16 mouse cellular contexts compared by ENCODE assay signal in the genomic region with DNA sequence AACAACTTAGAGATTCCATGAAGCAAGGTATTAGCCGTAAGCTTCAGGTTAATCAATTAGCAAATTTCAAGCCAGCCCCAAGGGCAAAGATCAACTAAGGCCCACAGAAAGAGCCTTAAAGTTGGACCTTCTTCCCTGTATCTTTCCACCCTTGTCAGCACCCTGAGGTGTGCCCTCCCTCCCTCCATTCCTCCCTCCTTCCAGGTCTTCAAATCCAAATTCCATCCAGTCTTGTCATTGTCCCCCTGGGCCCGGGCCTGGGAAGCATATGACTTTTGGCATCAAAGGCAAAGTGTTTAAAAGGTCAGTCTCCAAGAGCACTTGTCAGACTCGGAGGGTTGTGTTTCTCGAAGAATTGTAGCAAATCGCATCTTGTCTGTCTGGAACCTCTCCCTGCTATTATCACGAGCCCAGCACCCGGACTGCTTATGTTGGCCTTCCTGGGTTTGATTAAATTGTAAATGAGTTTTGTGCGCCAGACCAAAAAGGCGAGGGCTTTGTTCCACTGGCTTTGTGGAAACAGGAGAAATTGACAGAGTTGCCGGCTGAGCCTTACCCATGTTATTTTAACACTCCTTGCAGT. TPM values are rescaled to one million over a fixed set of nuclear protein-coding genes. Genes with fewer than 3 reads are reported as not detected.
DNase-seq lines count a peak whose midpoint lies in the region; ATAC-seq lines count a peak whose summit lies in the region.
"Had no signal": no experiment of that assay in that cellular context is flagged by ENCODE, and none has a peak within 500 bp of the region (broad histone marks: within the 10 kb centered on the region; RNA-seq: fewer than 3 reads in every experiment).

No protein-coding gene starts in this region.

- intact Hi-C loops in heart, postnatal 10 days (cut with DNase I) = no loop called here

- ATAC-seq in hindbrain, embryonic 12.5 days (ENCODE audit: low FRiP score) = no peak
- ATAC-seq in hindbrain, embryonic 11.5 days (ENCODE audit: low FRiP score) = no peak
- no peak for ATAC-seq in midbrain, embryonic 12.5 days (ENCODE audit: low FRiP score, low read depth)
- ATAC-seq in midbrain, embryonic 13.5 days = no peak
- no peak for ATAC-seq in forebrain, embryonic 16.5 days
- ATAC-seq: forebrain, embryonic 13.5 days had no signal

- H3K27ac ChIP-seq in hindbrain, embryonic 12.5 days = 0 out of 2 replicates have a peak overlapping the region, but pooled peaks have one; percentile 9
- H3K27ac ChIP-seq in hindbrain, embryonic 11.5 days (ENCODE audit: low read depth, low read length) = no peak overlapping the region
- H3K27ac ChIP-seq in midbrain, embryonic 12.5 days (replicated peaks) = peak overlapping the region; percentile 40
- H3K27ac ChIP-seq in midbrain, embryonic 13.5 days = no peak overlapping the region
- no peak overlapping the region for H3K27ac ChIP-seq in forebrain, embryonic 16.5 days (ENCODE audit: low read length)
- H3K27ac ChIP-seq: forebrain, embryonic 13.5 days; hindbrain, embryonic 14.5 days; limb, embryonic 15.5 days; lung, embryonic 15.5 days had no signal

- H3K4me3 ChIP-seq in hindbrain, embryonic 12.5 days = no peak overlapping the region
- no peak overlapping the region for H3K4me3 ChIP-seq in hindbrain, embryonic 11.5 days (ENCODE audit: low read depth, low read length)
- H3K4me3 ChIP-seq in midbrain, embryonic 12.5 days = no peak overlapping the region
- H3K4me3 ChIP-seq in midbrain, embryonic 13.5 days (replicated peaks) = no peak overlapping the region
- no peak overlapping the region for H3K4me3 ChIP-seq in forebrain, embryonic 16.5 days (replicated peaks; ENCODE audit: low read length)
- H3K4me3 ChIP-seq: forebrain, embryonic 13.5 days; limb, embryonic 15.5 days; lung, embryonic 15.5 days; megakaryocyte, embryonic 14.5 days had no signal

- H3K36me3 ChIP-seq in hindbrain, embryonic 12.5 days = peaks cover 26% of the 10 kb centered on the region
- H3K36me3 ChIP-seq in hindbrain, embryonic 11.5 days (ENCODE audit: control insufficient read depth, insufficient read depth, low read length) = peaks cover 4% of the 10 kb centered on the region
- peaks cover 30% of the 10 kb centered on the region for H3K36me3 ChIP-seq in midbrain, embryonic 12.5 days
- H3K36me3 ChIP-seq in midbrain, embryonic 13.5 days = peaks cover 36% of the 10 kb centered on the region
- H3K36me3 ChIP-seq in forebrain, embryonic 16.5 days (ENCODE audit: control insufficient read depth, insufficient read depth) = peaks cover 7% of the 10 kb centered on the region; the same call in 1 of the 2 replicates

- DNase-seq in hindbrain, embryonic 11.5 days (ENCODE audit: low spot score) = no peak
- peak; percentile 68 to 69 for DNase-seq in heart, postnatal 10 days
- peak; percentile 70 for DNase-seq in yolk sac, embryonic 10.5 days (ENCODE audit: low spot score)
- DNase-seq in adrenal gland, postnatal 10 days = no peak
- DNase-seq: cerebellum, adult 18-20 months; thymus, adult 2 months had no signal

- 37% methylated on average over 10 of the region's 10 CpGs for WGBS in hindbrain, embryonic 12.5 days
- 42% methylated on average over 10 of the region's 10 CpGs for WGBS in hindbrain, embryonic 11.5 days
- 30% methylated on average over 10 of the region's 10 CpGs for WGBS in midbrain, embryonic 12.5 days
- WGBS in midbrain, embryonic 13.5 days = 21% methylated on average over 10 of the region's 10 CpGs
- 35% methylated on average over 10 of the region's 10 CpGs for WGBS in forebrain, embryonic 16.5 days

- H3K9me3 ChIP-seq in hindbrain, embryonic 12.5 days (replicated peaks) = no peaks in the 10 kb centered on the region
- no peaks in the 10 kb centered on the region for H3K9me3 ChIP-seq in hindbrain, embryonic 11.5 days (ENCODE audit: control insufficient read depth, low read length)
- 0 out of 2 replicates have a peak, but pooled peaks cover 5% of the 10 kb centered on the region for H3K9me3 ChIP-seq in midbrain, embryonic 12.5 days
- 0 out of 2 replicates have a peak, but pooled peaks cover 3% of the 10 kb centered on the region for H3K9me3 ChIP-seq in midbrain, embryonic 13.5 days
- H3K9me3 ChIP-seq in forebrain, embryonic 16.5 days (ENCODE audit: control insufficient read depth, low read length) = no peaks in the 10 kb centered on the region
- H3K9me3 ChIP-seq: forebrain, embryonic 13.5 days; limb, embryonic 15.5 days; lung, embryonic 15.5 days had no signal

- H3K27me3 ChIP-seq in hindbrain, embryonic 12.5 days = no peaks in the 10 kb centered on the region
- H3K27me3 ChIP-seq in hindbrain, embryonic 11.5 days (ENCODE audit: control insufficient read depth, insufficient read depth, low read length) = no peaks in the 10 kb centered on the region
- no peaks in the 10 kb centered on the region; the same call in 1 of the 2 replicates for H3K27me3 ChIP-seq in midbrain, embryonic 12.5 days
- H3K27me3 ChIP-seq in midbrain, embryonic 13.5 days = no peaks in the 10 kb centered on the region
- H3K27me3 ChIP-seq in forebrain, embryonic 16.5 days (replicated peaks; ENCODE audit: control insufficient read depth, insufficient read depth, low read length) = no peaks in the 10 kb centered on the region
- H3K27me3 ChIP-seq: forebrain, embryonic 13.5 days; limb, embryonic 15.5 days; lung, embryonic 15.5 days; megakaryocyte, embryonic 14.5 days had no signal

- H3K9ac ChIP-seq in hindbrain, embryonic 12.5 days = no peak overlapping the region
- no peak overlapping the region for H3K9ac ChIP-seq in hindbrain, embryonic 11.5 days (ENCODE audit: low read depth, low read length)
- H3K9ac ChIP-seq in midbrain, embryonic 12.5 days (replicated peaks) = no peak overlapping the region
- no peak overlapping the region for H3K9ac ChIP-seq in midbrain, embryonic 13.5 days (replicated peaks)
- H3K9ac ChIP-seq in forebrain, embryonic 16.5 days (replicated peaks; ENCODE audit: low read depth, low read length) = no peak overlapping the region
- H3K9ac ChIP-seq: forebrain, embryonic 13.5 days; hindbrain, embryonic 14.5 days; limb, embryonic 15.5 days; lung, embryonic 15.5 days had no signal

- H3K4me1 ChIP-seq in hindbrain, embryonic 12.5 days = peaks cover 2% of the 10 kb centered on the region; the same call in 1 of the 2 replicates
- H3K4me1 ChIP-seq in hindbrain, embryonic 11.5 days (replicated peaks; ENCODE audit: control insufficient read depth, insufficient read depth, low read length) = no peaks in the 10 kb centered on the region
- peaks cover 12% of the 10 kb centered on the region; the same call in 1 of the 2 replicates for H3K4me1 ChIP-seq in midbrain, embryonic 12.5 days
- H3K4me1 ChIP-seq in midbrain, embryonic 13.5 days (replicated peaks) = peaks cover 20% of the 10 kb centered on the region
- H3K4me1 ChIP-seq in forebrain, embryonic 16.5 days (replicated peaks; ENCODE audit: control insufficient read depth, insufficient read depth, low read length) = no peaks in the 10 kb centered on the region; the same call in 1 of the 2 replicates
- H3K4me1 ChIP-seq: megakaryocyte, embryonic 14.5 days had no signal

- no peak overlapping the region for H3K4me2 ChIP-seq in hindbrain, embryonic 12.5 days (replicated peaks)
- H3K4me2 ChIP-seq in hindbrain, embryonic 11.5 days (replicated peaks; ENCODE audit: low read depth, low read length) = no peak overlapping the region
- no peak overlapping the region for H3K4me2 ChIP-seq in midbrain, embryonic 12.5 days (replicated peaks)
- H3K4me2 ChIP-seq in midbrain, embryonic 13.5 days (replicated peaks) = no peak overlapping the region
- no peak overlapping the region for H3K4me2 ChIP-seq in forebrain, embryonic 16.5 days (ENCODE audit: low read length)
- H3K4me2 ChIP-seq: forebrain, embryonic 13.5 days; hindbrain, embryonic 14.5 days; limb, embryonic 15.5 days; lung, embryonic 15.5 days had no signal

RNA-seq across cellular contexts. Expression of a gene that starts 55.3 kb away (rescaled TPM):
- polyA plus RNA-seq in hindbrain, embryonic 12.5 days (2016; fragmentation: Nextera tagmentation; extraction: Ambion mirVana) = 1.9 TPM in 2 replicates
- 1.1 and 1.3 TPM in 2 replicates for polyA plus RNA-seq in hindbrain, embryonic 11.5 days (2014; fragmentation: Nextera tagmentation; extraction: Ambion mirVana)
- 1.1 and 1.3 TPM in 2 replicates for polyA plus RNA-seq in midbrain, embryonic 12.5 days (2016; fragmentation: Nextera tagmentation; extraction: Ambion mirVana)
- polyA plus RNA-seq in midbrain, embryonic 13.5 days (2015; fragmentation: Nextera tagmentation; extraction: Ambion mirVana) = 1.3 and 1.5 TPM in 2 replicates
- 1 to 10 TPM; 3.2 to 5.1 TPM for total RNA-seq in heart, postnatal 10 days (2021)
- total RNA-seq in adrenal gland, postnatal 10 days (2021) = 1 to 10 TPM; 2.5 to 4.4 TPM
- 1.1 TPM in 2 replicates for polyA plus RNA-seq in forebrain, embryonic 16.5 days (2015; fragmentation: Nextera tagmentation; extraction: Ambion mirVana)
- total RNA-seq: MEL had no signal

Comparison
In these comparisons a context has a peak if more than half of its experiments do, and no peak if none do; other contexts are left out.
1. H3K27ac ChIP-seq: peak in hindbrain, embryonic 12.5 days (single experiment) and midbrain, embryonic 12.5 days (single experiment); none in hindbrain, embryonic 11.5 days (single experiment), midbrain, embryonic 13.5 days (single experiment) and forebrain, embryonic 16.5 days (single experiment).
2. DNase-seq: peak in heart, postnatal 10 days (2 of 2) and yolk sac, embryonic 10.5 days (single experiment); none in hindbrain, embryonic 11.5 days (single experiment) and adrenal gland, postnatal 10 days (single experiment).